Mouse (Mus musculus) liver, embryonic 11.5 days (tissue): ENCODE measurements around the gene Serpina6. TPM values are rescaled to one million over a fixed set of nuclear protein-coding genes. Genes with fewer than 3 reads are reported as not detected.
"Not testable (repeated sequence)": the region's sequence is repeated elsewhere in the genome, so short reads cannot be mapped to it uniquely, and the experiment has no call there.

Experiments
- ATAC-seq: fragments of 200-750 bp; cut with Nextera tagmentation; replicated peaks from 2 replicates; pipeline ENCODE4 v1.8.0; 2017; ENCODE audit warnings: moderate number of reproducible peaks, mild to moderate bottlenecking, moderate TSS enrichment, moderate library complexity; ENCODE audit not compliant: low FRiP score
- DNase-seq: peaks from one replicate; pipeline ENCODE4 v3.0.0-alpha.2; 2017; ENCODE audit warnings: low spot score
- H3K27ac ChIP-seq: fragments of 300-500 bp; sonication (generic); 2 replicates; pipeline ENCODE4 v1.5.1; 2014; ENCODE audit warnings: mild to moderate bottlenecking, low read depth, low read length, control low read depth
- H3K27me3 ChIP-seq: fragments of 300-500 bp; sonication (generic); replicated peaks from 2 replicates; pipeline ENCODE4 v1.6.1; 2014; ENCODE audit warnings: low read length, mixed read lengths; ENCODE audit not compliant: control insufficient read depth, insufficient read depth
- H3K36me3 ChIP-seq: fragments of 300-500 bp; sonication (generic); 2 replicates; pipeline ENCODE4 v1.6.1; 2014; ENCODE audit warnings: mild to moderate bottlenecking, low read length, moderate library complexity, mixed read lengths; ENCODE audit not compliant: control insufficient read depth, insufficient read depth
- H3K4me1 ChIP-seq: fragments of 300-500 bp; sonication (generic); replicated peaks from 2 replicates; pipeline ENCODE4 v1.6.1; 2014; ENCODE audit warnings: low read length, mixed read lengths; ENCODE audit not compliant: control insufficient read depth, insufficient read depth
- H3K4me2 ChIP-seq: fragments of 300-500 bp; sonication (generic); 2 replicates; pipeline ENCODE4 v1.6.1; 2014; ENCODE audit warnings: mild to moderate bottlenecking, control low read depth, moderate library complexity
- H3K4me3 ChIP-seq: fragments of 300-500 bp; sonication (generic); 2 replicates; pipeline ENCODE4 v1.5.1; 2014; ENCODE audit warnings: low read depth, low read length, control low read depth
- H3K9ac ChIP-seq: fragments of 300-500 bp; sonication (generic); 2 replicates; pipeline ENCODE4 v1.6.1; 2014; ENCODE audit warnings: low read depth, low read length, control low read depth
- H3K9me3 ChIP-seq: fragments of 300-500 bp; sonication (generic); 2 replicates; pipeline ENCODE4 v1.6.1; 2016; ENCODE audit warnings: low read length, inconsistent platforms, mixed read lengths; ENCODE audit not compliant: control insufficient read depth
- WGBS: fragments of 180-500 bp; shearing (Covaris S2); extraction: QIAGEN DNeasy Blood & Tissue Kit; methylation state at CpG from one replicate; pipeline ENCODE4 v1.1.7; 2014; 5-methylcytosine and 5-hydroxymethylcytosine counted together
- polyA plus RNA-seq: library from polyadenylated mRNA; unstranded; fragments of >200 nt; fragmentation: Nextera tagmentation; extraction: Ambion mirVana; gene quantifications from 2 replicates; pipeline ENCODE4 v1.2.1, GENCODE M21; 2014

The Serpina6 gene
- polyA plus RNA-seq, 1 experiment from 2014 or later, result 847 TPM

DNA sequence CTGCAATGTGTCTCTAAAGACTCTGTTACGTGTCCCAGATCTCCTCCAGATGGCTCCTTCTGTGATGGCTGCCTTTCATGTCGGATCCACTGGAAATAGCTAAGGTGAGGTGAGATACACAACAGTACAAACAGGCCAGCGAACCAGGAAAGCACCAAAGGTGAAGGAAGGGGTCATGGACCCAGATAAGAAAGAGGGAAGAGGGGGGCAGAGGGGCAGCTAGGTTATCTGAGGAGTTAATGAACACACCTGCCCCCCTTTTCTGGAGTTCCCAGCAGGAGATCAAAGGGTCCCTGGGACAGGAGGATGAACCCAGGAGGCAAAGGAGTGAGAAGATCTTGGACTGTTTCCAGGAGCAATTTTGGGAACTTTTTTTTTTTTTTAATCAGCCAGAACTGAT is 28.4 kb upstream of the Serpina6 start:
- no peak for DNase-seq
- Histone ChIP-seq H3K9me3 (no peaks in the 10 kb centered on the region), H3K9ac (no peak overlapping the region), H3K4me1 (no peaks in the 10 kb centered on the region), H3K4me3 (no peak overlapping the region), H3K27ac (no peak overlapping the region), H3K27me3 (no peaks in the 10 kb centered on the region), H3K4me2 (no peak overlapping the region), H3K36me3 (no peaks in the 10 kb centered on the region)
- WGBS, result 35% methylated on average over 3 of the region's 3 CpGs
- peak; percentile 42; the same call in 1 of the 2 replicates for ATAC-seq

DNA sequence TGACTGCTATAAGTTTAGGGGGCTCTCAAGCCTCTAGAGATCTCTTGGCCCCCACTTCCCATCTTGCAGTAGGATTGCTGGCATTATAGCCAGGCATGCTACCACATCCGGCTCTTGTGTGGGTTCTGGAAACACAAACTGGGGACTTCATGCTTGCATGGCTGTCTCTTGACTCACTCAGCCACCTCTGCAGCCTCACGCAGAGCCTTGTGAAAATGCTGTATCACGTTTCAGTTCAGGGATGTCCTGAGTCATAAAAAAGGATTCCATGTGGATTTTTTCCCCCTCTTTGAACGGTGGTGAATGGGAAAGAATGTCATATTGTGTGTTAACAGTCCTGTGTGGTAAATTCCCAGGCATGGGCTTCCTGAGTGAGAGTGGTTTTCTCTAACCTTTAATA is 26.8 kb upstream of the Serpina6 start:
- no peak overlapping the region for H3K4me2 ChIP-seq
- no peak overlapping the region for H3K4me3 ChIP-seq
- H3K27ac ChIP-seq, result no peak overlapping the region
- no peaks in the 10 kb centered on the region for H3K4me1 ChIP-seq
- no peaks in the 10 kb centered on the region for H3K9me3 ChIP-seq
- 57% methylated on average over 4 of the region's 4 CpGs for WGBS
- ATAC-seq (no peak), DNase-seq (no peak)
- no peak overlapping the region for H3K9ac ChIP-seq
- no peaks in the 10 kb centered on the region for H3K27me3 ChIP-seq
- no peaks in the 10 kb centered on the region for H3K36me3 ChIP-seq

DNA sequence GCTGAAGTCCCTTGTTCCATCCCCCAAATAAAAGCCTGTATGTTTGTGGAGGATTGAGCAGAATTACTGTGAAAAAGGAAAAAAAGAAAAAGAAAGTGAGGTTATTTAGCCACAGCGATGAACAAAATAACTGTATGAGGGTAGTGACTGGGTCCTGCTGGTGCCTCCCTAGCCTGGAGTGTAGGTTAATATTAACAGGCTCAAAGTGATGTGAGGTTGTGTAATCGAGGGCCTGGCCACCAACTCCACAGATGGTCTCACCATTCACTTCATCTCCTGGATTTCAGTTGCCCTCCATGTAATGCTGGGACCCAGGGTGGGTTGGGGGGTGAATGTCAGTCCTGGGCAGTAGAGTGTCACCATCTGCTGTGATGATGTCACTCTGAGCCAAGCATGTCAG is 24.7 kb upstream of the Serpina6 start:
- ATAC-seq, result peak; percentile 63
- peak overlapping the region; percentile 29; the same call in 1 of the 2 replicates for H3K4me2 ChIP-seq

DNA sequence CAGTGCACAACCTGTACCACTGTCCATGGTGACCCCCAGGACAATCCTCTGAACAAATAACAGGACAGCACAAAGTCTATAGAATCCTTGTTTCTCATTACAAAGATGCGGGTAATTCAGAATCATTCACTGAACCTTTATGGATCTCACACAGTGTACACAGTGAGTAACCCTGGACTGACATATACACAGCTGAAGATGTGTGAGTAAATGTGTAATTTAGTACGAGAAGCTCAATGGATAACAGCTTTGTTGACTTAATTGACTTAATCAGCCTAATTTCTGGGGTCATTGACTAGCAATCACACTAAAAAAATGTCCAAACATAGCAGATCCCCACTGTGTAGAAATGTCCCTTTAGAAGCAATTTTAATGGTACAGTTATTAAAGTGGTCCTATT is 24.2 kb upstream of the Serpina6 start:
- ATAC-seq (no peak), DNase-seq (no peak)
- Histone ChIP-seq H3K4me1 (no peaks in the 10 kb centered on the region), H3K9ac (no peak overlapping the region), H3K4me2 (peak overlapping the region; percentile 29; the same call in 1 of the 2 replicates), H3K27me3 (no peaks in the 10 kb centered on the region), H3K36me3 (no peaks in the 10 kb centered on the region), H3K27ac (peak overlapping the region; percentile 66; the same call in 1 of the 2 replicates), H3K4me3 (no peak overlapping the region), H3K9me3 (no peaks in the 10 kb centered on the region)
- 61% methylated on average over 2 of the region's 2 CpGs for WGBS

More for the DNA sequence above, 24.7 kb upstream of the Serpina6 start:
- 63% methylated on average over 2 of the region's 2 CpGs for WGBS
- Histone ChIP-seq H3K4me3 (no peak overlapping the region), H3K27me3 (no peaks in the 10 kb centered on the region), H3K36me3 (no peaks in the 10 kb centered on the region), H3K9me3 (no peaks in the 10 kb centered on the region), H3K4me1 (no peaks in the 10 kb centered on the region), H3K9ac (no peak overlapping the region), H3K27ac (peak overlapping the region; percentile 66)
- DNase-seq, result no peak

DNA sequence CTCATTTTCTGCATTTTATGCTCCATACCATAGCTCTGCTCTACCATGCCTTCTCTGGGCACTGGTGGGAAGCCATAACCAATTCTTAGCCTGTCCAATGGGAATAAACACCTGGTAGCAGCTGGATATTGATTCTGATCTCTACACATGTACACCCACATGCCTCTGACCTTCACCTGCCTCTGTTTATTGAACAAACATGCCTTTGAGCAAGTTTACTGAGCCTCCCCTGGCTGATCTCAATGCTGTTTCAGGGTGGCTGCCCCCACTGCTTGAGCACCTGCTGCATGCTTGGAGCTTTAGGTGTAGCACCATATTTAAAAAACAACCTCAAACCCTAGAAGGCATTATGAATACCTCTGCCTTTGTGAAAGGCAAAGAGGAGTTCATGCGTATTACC is 22.8 kb upstream of the Serpina6 start:
- not testable (repeated sequence) for H3K27ac ChIP-seq, H3K4me2 ChIP-seq, H3K27me3 ChIP-seq, DNase-seq, H3K9ac ChIP-seq, H3K36me3 ChIP-seq, H3K4me1 ChIP-seq, ATAC-seq, H3K4me3 ChIP-seq, H3K9me3 ChIP-seq
- WGBS, result 95% methylated on average over 1 of the region's 1 CpGs

DNA sequence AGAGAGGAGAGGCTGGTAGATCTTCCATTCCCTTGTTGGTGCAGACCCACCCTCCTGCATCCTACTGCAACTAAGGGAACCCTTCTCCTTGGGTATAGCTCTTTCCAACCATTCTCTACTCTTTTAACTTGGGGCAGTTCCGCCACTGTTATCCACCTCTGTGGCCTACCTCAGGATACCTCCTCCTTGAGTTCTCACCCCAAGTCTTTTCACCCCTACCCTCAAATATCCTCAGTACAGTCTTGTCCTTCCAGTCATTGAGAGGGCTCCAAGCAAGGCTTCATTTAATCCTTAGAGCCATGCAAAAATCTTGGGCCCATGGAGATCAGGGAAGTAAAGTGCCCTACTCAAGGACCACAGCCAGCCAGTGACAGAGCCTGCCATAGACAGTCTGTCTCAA is 19.0 kb upstream of the Serpina6 start, which contains the start of gene Serpina16:
Gene Serpina16 (minus strand): TSS at position 101 of the 400 bp plus-strand sequence.
- H3K4me2 ChIP-seq, result no peak within 1 kb of the TSS
- no peak within 1 kb of the TSS for H3K4me3 ChIP-seq
- H3K4me1 ChIP-seq, result no peaks in the 10 kb centered on the region
- ATAC-seq (no peak), DNase-seq (no peak)
- no peaks in the 10 kb centered on the region for H3K27me3 ChIP-seq
- 90% methylated on average over 1 of the region's 1 CpGs for WGBS
- no peaks in the 10 kb centered on the region for H3K36me3 ChIP-seq
- no peaks in the 10 kb centered on the region for H3K9me3 ChIP-seq
- H3K9ac ChIP-seq, result no peak within 1 kb of the TSS
- H3K27ac ChIP-seq, result no peak within 1 kb of the TSS

DNA sequence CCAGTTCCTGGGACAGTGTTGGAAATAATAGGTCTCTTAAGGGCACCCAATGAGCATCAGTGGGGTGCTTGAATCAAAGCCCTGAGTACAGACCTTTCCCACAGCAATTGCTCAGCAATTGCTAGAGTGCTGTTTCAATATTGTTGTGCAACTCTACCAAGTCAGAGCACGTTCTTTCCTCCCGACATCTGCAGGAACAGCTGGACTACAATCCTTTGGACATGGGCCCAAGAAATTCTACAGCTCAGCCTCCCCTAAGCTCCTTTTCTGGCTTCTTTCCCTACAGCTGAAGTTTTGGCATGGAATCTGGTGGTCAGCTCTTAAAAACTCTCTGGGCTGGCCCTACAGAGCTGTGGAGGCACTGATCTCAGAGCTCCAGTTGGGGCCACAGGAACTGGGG is 16.2 kb upstream of the Serpina6 start:
- Histone ChIP-seq H3K27me3 (no peaks in the 10 kb centered on the region), H3K4me2 (no peak overlapping the region), H3K9me3 (no peaks in the 10 kb centered on the region), H3K36me3 (no peaks in the 10 kb centered on the region), H3K4me1 (no peaks in the 10 kb centered on the region), H3K4me3 (no peak overlapping the region), H3K9ac (no peak overlapping the region), H3K27ac (no peak overlapping the region)
- WGBS, result 70% methylated on average over 2 of the region's 2 CpGs
- DNase-seq (no peak), ATAC-seq (no peak)

DNA sequence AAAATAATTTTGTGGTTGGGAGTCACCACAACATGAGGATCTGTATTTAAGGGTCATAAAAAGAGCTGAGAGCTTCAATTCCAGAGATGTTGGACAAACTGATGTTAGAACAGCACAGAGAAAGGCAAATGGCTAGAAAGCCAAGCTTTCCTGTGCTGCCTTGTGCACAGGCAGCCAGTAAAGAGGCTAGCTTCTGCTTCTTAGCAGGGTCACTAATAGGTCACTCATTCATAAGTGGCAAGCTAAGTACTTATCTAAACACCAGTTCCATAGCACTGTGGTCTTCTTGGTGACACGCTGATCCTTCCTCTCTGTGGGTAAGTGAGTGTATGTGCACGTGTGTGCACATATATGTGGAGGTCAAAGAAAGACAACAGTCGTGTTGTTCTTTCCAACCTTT is 14.5 kb upstream of the Serpina6 start:
- Histone ChIP-seq H3K27ac (no peak overlapping the region), H3K27me3 (no peaks in the 10 kb centered on the region), H3K4me2 (no peak overlapping the region), H3K36me3 (no peaks in the 10 kb centered on the region), H3K9me3 (no peaks in the 10 kb centered on the region), H3K4me3 (no peak overlapping the region), H3K4me1 (no peaks in the 10 kb centered on the region), H3K9ac (no peak overlapping the region)
- WGBS, result 66% methylated on average over 3 of the region's 3 CpGs
- ATAC-seq, result no peak
- no peak for DNase-seq

DNA sequence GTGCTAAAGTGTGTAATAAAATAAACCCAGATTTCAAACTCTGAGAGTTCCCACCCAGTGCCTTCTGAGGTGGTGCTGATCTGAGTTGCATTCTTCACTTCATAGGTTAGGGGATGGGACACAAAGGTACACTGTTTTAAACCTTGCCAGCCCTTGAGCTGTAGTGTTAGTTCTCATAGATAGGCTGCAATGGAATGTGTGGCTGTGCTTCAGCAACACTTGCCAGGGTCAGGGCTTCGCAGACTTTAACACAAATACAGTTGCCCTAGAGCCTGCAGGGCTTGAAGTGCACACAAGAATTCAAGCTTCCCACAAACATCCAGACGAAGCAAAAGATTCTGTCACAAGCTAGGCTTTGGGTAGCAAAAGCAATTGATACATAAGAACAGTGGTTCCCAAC is 14.0 kb upstream of the Serpina6 start:
- ATAC-seq (no peak), DNase-seq (no peak)
- Histone ChIP-seq H3K9ac (no peak overlapping the region), H3K4me3 (no peak overlapping the region), H3K4me1 (no peaks in the 10 kb centered on the region), H3K27me3 (no peaks in the 10 kb centered on the region), H3K4me2 (no peak overlapping the region), H3K27ac (no peak overlapping the region), H3K9me3 (no peaks in the 10 kb centered on the region), H3K36me3 (no peaks in the 10 kb centered on the region)
- 59% methylated on average over 2 of the region's 2 CpGs for WGBS
